Mouse (Mus musculus) stomach, embryonic 14.5 days (tissue): Measurements from ENCODE around the gene Rtel1. TPM values are rescaled to one million over a fixed set of nuclear protein-coding genes. Genes with fewer than 3 reads are reported as not detected.

ENCODE experiments used
- ATAC-seq: fragments of 200-750 bp; cut with Nextera tagmentation; 2 replicates; pipeline ENCODE4 v1.8.0; 2017; ENCODE audit warnings: low read depth, moderate TSS enrichment; ENCODE audit not compliant: insufficient number of reproducible peaks, insufficient read depth, low FRiP score
- H3K27ac ChIP-seq: fragments of 300-500 bp; sonication (generic); 2 replicates; pipeline ENCODE4 v1.5.1; 2014; ENCODE audit warnings: mild to moderate bottlenecking, low read length, moderate library complexity, mixed read lengths
- H3K27me3 ChIP-seq: fragments of 300-500 bp; sonication (generic); 2 replicates; pipeline ENCODE4 v1.6.1; 2014; ENCODE audit warnings: low read length, control low read depth, mixed read lengths; ENCODE audit not compliant: control insufficient read depth, insufficient read depth
- H3K36me3 ChIP-seq: fragments of 300-500 bp; sonication (generic); 2 replicates; pipeline ENCODE4 v1.6.1; 2014; ENCODE audit warnings: mild to moderate bottlenecking, control low read depth, low read length, moderate library complexity, mixed read lengths; ENCODE audit not compliant: control insufficient read depth, insufficient read depth
- H3K4me1 ChIP-seq: fragments of 300-500 bp; sonication (generic); 2 replicates; pipeline ENCODE4 v1.6.1; 2014; ENCODE audit warnings: low read length, control low read depth, mixed read lengths; ENCODE audit not compliant: control insufficient read depth, insufficient read depth
- H3K4me2 ChIP-seq: fragments of 300-500 bp; sonication (generic); replicated peaks from 2 replicates; pipeline ENCODE4 v1.6.1; 2014; ENCODE audit warnings: low read depth, low read length, control low read depth
- H3K4me3 ChIP-seq: fragments of 300-500 bp; sonication (generic); 2 replicates; pipeline ENCODE4 v1.5.1; 2014; ENCODE audit warnings: low read depth, low read length, control low read depth
- H3K9ac ChIP-seq: fragments of 300-500 bp; sonication (generic); replicated peaks from 2 replicates; pipeline ENCODE4 v1.6.1; 2014; ENCODE audit warnings: low read depth, mild to moderate bottlenecking, control low read depth, low read length, moderate library complexity, mixed read lengths
- H3K9me3 ChIP-seq: fragments of 300-500 bp; sonication (generic); 2 replicates; pipeline ENCODE4 v1.6.1; 2016; ENCODE audit warnings: low read depth, low read length, control low read depth; ENCODE audit not compliant: control insufficient read depth
- WGBS: fragments of 180-500 bp; shearing (Covaris S2); extraction: QIAGEN DNeasy Blood & Tissue Kit; methylation state at CpG from one replicate; pipeline ENCODE4 v1.1.7; 2014; 5-methylcytosine and 5-hydroxymethylcytosine counted together
- polyA plus RNA-seq: library from polyadenylated mRNA; unstranded; fragments of >200 nt; fragmentation: Nextera tagmentation; extraction: Ambion mirVana; gene quantifications from 2 replicates; pipeline ENCODE4 v1.2.1, GENCODE M21; 2014

Gene Rtel1
- polyA plus RNA-seq, 1 experiment from 2014 or later, result 48.3 TPM

GRCm38 (mm10) chr2:181340426-181340825, 20.9 kb downstream of the Rtel1 start:
- peaks cover 51% of the 10 kb centered on the region for H3K36me3 ChIP-seq
- no peak overlapping the region for H3K4me3 ChIP-seq
- H3K9me3 ChIP-seq, result no peaks in the 10 kb centered on the region
- H3K4me2 ChIP-seq, result no peak overlapping the region
- 88% methylated on average over 4 of the region's 4 CpGs for WGBS
- no peak for ATAC-seq
- H3K9ac ChIP-seq, result no peak overlapping the region
- H3K27ac ChIP-seq, result no peak overlapping the region
- no peaks in the 10 kb centered on the region for H3K4me1 ChIP-seq
- H3K27me3 ChIP-seq, result no peaks in the 10 kb centered on the region

- Histone ChIP-seq H3K36me3 (peaks cover 47% of the 10 kb centered on the region), H3K9me3 (no peaks in the 10 kb centered on the region), H3K27me3 (no peaks in the 10 kb centered on the region), H3K4me2 (no peak overlapping the region), H3K4me3 (no peak overlapping the region), H3K9ac (no peak overlapping the region), H3K4me1 (no peaks in the 10 kb centered on the region), H3K27ac (no peak overlapping the region)
- WGBS, result 91% methylated on average over 6 of the region's 6 CpGs
- no peak for ATAC-seq
Measured at GRCm38 (mm10) chr2:181342766-181343165, 23.2 kb downstream of the Rtel1 start.

- Histone ChIP-seq H3K4me3 (no peak overlapping the region), H3K9ac (no peak overlapping the region), H3K4me1 (no peaks in the 10 kb centered on the region), H3K27me3 (no peaks in the 10 kb centered on the region), H3K36me3 (peaks cover 77% of the 10 kb centered on the region), H3K27ac (no peak overlapping the region), H3K4me2 (no peak overlapping the region), H3K9me3 (no peaks in the 10 kb centered on the region)
- ATAC-seq, result no peak
- WGBS, result 69% methylated on average over 3 of the region's 3 CpGs
Measured at GRCm38 (mm10) chr2:181356780-181357179, 37.2 kb downstream of the Rtel1 start.

GRCm38 (mm10) chr2:181363946-181364345, 44.4 kb downstream of the Rtel1 start:
- peaks cover 38% of the 10 kb centered on the region for H3K36me3 ChIP-seq
- H3K4me2 ChIP-seq, result peak overlapping the region; percentile 85
- H3K27me3 ChIP-seq, result no peaks in the 10 kb centered on the region
- peaks cover 14% of the 10 kb centered on the region for H3K4me1 ChIP-seq
- 85% methylated on average over 3 of the region's 3 CpGs for WGBS
- H3K9ac ChIP-seq, result peak overlapping the region; percentile 83; the same call in 1 of the 2 replicates
- no peak overlapping the region for H3K27ac ChIP-seq
- H3K4me3 ChIP-seq, result peak overlapping the region; percentile 89
- no peak for ATAC-seq
- H3K9me3 ChIP-seq, result no peaks in the 10 kb centered on the region

GRCm38 (mm10) chr2:181364487-181364859, 44.9 kb downstream of the Rtel1 start:
- Histone ChIP-seq H3K27ac (peak overlapping the region; percentile 89; the same call in 1 of the 2 replicates), H3K9me3 (no peaks in the 10 kb centered on the region), H3K36me3 (peaks cover 38% of the 10 kb centered on the region), H3K4me3 (peak overlapping the region; percentile 89), H3K9ac (peak overlapping the region; percentile 83), H3K4me2 (peak overlapping the region; percentile 85), H3K4me1 (peaks cover 14% of the 10 kb centered on the region), H3K27me3 (no peaks in the 10 kb centered on the region)
- WGBS, result 12% methylated on average over 14 of the region's 14 CpGs
- peak; percentile 3; the same call in 1 of the 2 replicates for ATAC-seq

- H3K27me3 ChIP-seq, result no peaks in the 10 kb centered on the region
- peak; percentile 89 for ATAC-seq
- under 1% methylated on average over 70 of the region's 71 CpGs for WGBS
- H3K4me2 ChIP-seq, result peak within 1 kb of the TSS; percentile 85
- H3K4me1 ChIP-seq, result peaks cover 14% of the 10 kb centered on the region
- H3K27ac ChIP-seq, result peak within 1 kb of the TSS; percentile 89
- H3K36me3 ChIP-seq, result peaks cover 38% of the 10 kb centered on the region
- H3K4me3 ChIP-seq, result peak within 1 kb of the TSS; percentile 89
- no peaks in the 10 kb centered on the region for H3K9me3 ChIP-seq
- peak within 1 kb of the TSS; percentile 83 for H3K9ac ChIP-seq
Measured at GRCm38 (mm10) chr2:181364860-181365596, 45.5 kb downstream of the Rtel1 start, which contains the start of the genes Zgpat and Arfrp1. Zgpat (plus strand) TSS chr2:181364928. Arfrp1 (minus strand) TSS chr2:181365404.

- ATAC-seq, result peak; percentile 60; the same call in 1 of the 2 replicates
- peaks cover 36% of the 10 kb centered on the region for H3K36me3 ChIP-seq
Measured at GRCm38 (mm10) chr2:181365655-181366075, 46.1 kb downstream of the Rtel1 start.

GRCm38 (mm10) chr2:181370001-181370400, 50.5 kb downstream of the Rtel1 start:
- H3K27me3 ChIP-seq, result no peaks in the 10 kb centered on the region
- no peak overlapping the region for H3K27ac ChIP-seq
- no peak overlapping the region for H3K4me3 ChIP-seq
- ATAC-seq, result no peak
- peaks cover 7% of the 10 kb centered on the region for H3K4me1 ChIP-seq
- no peaks in the 10 kb centered on the region for H3K9me3 ChIP-seq
- no peak overlapping the region for H3K4me2 ChIP-seq
- WGBS, result 98% methylated on average over 5 of the region's 5 CpGs
- peaks cover 17% of the 10 kb centered on the region for H3K36me3 ChIP-seq
- no peak overlapping the region for H3K9ac ChIP-seq

More at GRCm38 (mm10) chr2:181365655-181366075, 46.1 kb downstream of the Rtel1 start:
- Histone ChIP-seq H3K27me3 (no peaks in the 10 kb centered on the region), H3K9ac (peak overlapping the region; percentile 83), H3K9me3 (no peaks in the 10 kb centered on the region), H3K4me1 (peaks cover 14% of the 10 kb centered on the region), H3K4me3 (peak overlapping the region; percentile 89), H3K4me2 (peak overlapping the region; percentile 85), H3K27ac (peak overlapping the region; percentile 89)
- under 1% methylated on average over 20 of the region's 20 CpGs for WGBS
